Mouse (Mus musculus) inflammation-experienced regulatory T-cells (primary cell): Measurements from ENCODE around the gene Slc43a1. TPM values are rescaled to one million over a fixed set of nuclear protein-coding genes. Genes with fewer than 3 reads are reported as not detected.

ENCODE experiments used
- polyA plus RNA-seq, 2 experiments: library from polyadenylated mRNA; unstranded; fragments of 100-300 nt; shearing (Covaris generic); gene quantifications; one replicate each; pipeline ENCODE4 v1.2.1; 2017

The Slc43a1 gene
- polyA plus RNA-seq: 1 to 10 TPM; 1.3 to 3.9 TPM

GRCm38 (mm10) chr2:84838593-84838949 lies at the start of gene Slc43a1:
TSS of gene Slc43a1 (plus strand) at chr2:84838850.

DNA sequence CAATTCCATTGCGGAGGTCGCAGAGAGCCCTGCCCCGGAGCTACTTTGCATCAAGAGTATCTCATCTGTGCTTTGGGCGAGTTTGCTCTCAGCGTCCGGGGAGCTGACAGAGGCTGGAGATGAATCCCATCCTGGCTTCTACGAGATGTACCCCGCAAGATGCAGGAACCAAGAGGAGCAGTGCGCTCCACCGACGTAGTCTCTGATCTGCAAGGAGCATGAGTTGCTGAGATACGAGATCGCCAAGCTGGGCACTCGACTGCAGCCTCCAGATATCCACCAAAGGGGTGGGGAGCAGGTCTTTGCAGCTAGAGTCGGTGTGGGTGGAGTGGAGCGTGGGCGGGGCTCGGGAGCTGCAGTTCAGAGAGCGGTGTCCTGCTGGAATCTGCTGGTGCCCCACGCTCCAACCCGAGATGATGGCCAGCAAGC lies 40.1 kb upstream of the Slc43a1 start, which contains the start of gene Ube2l6:
Gene Ube2l6, plus strand, starts transcription at position 336 of the 429 bp plus-strand sequence.

GRCm38 (mm10) chr2:84822552-84822951 lies 16.1 kb upstream of the Slc43a1 start, which contains the start of gene Smtnl1:
TSS of gene Smtnl1 (minus strand) at chr2:84822652.

GRCm38 (mm10) chr2:84826488-84827282 lies 12.0 kb upstream of the Slc43a1 start, which contains the start of gene Timm10:
TSS of gene Timm10 (plus strand) at chr2:84826997.

GRCm38 (mm10) chr2:84886234-84886731 lies 47.6 kb downstream of the Slc43a1 start, which contains the start of gene Rtn4rl2:
TSS of gene Rtn4rl2 (minus strand) at chr2:84886710.

Other genes with a start within 250 kb of the Slc43a1 start
- 1 to 10 TPM in 1 of 2 experiments, not detected in 1; 1.3 TPM for gene Ctnnd1, start 188.1 kb upstream of the Slc43a1 start, polyA plus RNA-seq
- gene Btbd18, start 179.8 kb upstream of the Slc43a1 start, polyA plus RNA-seq: 1 to 10 TPM in 1 of 2 experiments, under 1 TPM in 1; 0.23 to 2.7 TPM
- 10 to 100 TPM; 75.6 to 81.6 TPM for gene Selenoh, start 168.1 kb upstream of the Slc43a1 start, polyA plus RNA-seq
- gene Gm28635, start 160.8 kb upstream of the Slc43a1 start, polyA plus RNA-seq: not detected
- gene Med19, start 160.4 kb upstream of the Slc43a1 start, polyA plus RNA-seq: 10 to 100 TPM; 38.9 to 41.3 TPM
- gene Tmx2, start 159.7 kb upstream of the Slc43a1 start, polyA plus RNA-seq: 100 to 1,000 TPM in 1 of 2 experiments, 10 to 100 TPM in 1; 98.7 to 114 TPM
- gene Zdhhc5, start 123.7 kb upstream of the Slc43a1 start, polyA plus RNA-seq: 10 to 100 TPM; 50.2 to 64.0 TPM
- 10 to 100 TPM; 52.6 to 66.0 TPM for gene Clp1, start 111.5 kb upstream of the Slc43a1 start, polyA plus RNA-seq
- gene Ypel4, start 104.8 kb upstream of the Slc43a1 start, polyA plus RNA-seq: 1 to 10 TPM in 1 of 2 experiments, under 1 TPM in 1; 0.70 to 3.7 TPM
- gene Gm19426, start 95.2 kb upstream of the Slc43a1 start, polyA plus RNA-seq: not detected
- 1 to 10 TPM in 1 of 2 experiments, not detected in 1; 1.2 TPM for gene Serping1, start 63.4 kb upstream of the Slc43a1 start, polyA plus RNA-seq
- gene Ube2l6, start 40.0 kb upstream of the Slc43a1 start, polyA plus RNA-seq: 10 to 100 TPM; 24.6 to 55.7 TPM
- under 1 TPM in 1 of 2 experiments, not detected in 1; 0.37 TPM for gene Smtnl1, start 16.2 kb upstream of the Slc43a1 start, polyA plus RNA-seq
- gene Timm10, start 11.9 kb upstream of the Slc43a1 start, polyA plus RNA-seq: 10 to 100 TPM; 28.3 to 30.9 TPM
- not detected for gene Rtn4rl2, start 47.9 kb downstream of the Slc43a1 start, polyA plus RNA-seq
- gene Slc43a3, start 97.7 kb downstream of the Slc43a1 start, polyA plus RNA-seq: 1 to 10 TPM; 4.8 to 9.5 TPM
- gene Prg2, start 141.6 kb downstream of the Slc43a1 start, polyA plus RNA-seq: not detected
- gene Prg3, start 149.4 kb downstream of the Slc43a1 start, polyA plus RNA-seq: under 1 TPM in 1 of 2 experiments, not detected in 1; 0.70 TPM
- 100 to 1,000 TPM; 176 to 195 TPM for gene Ssrp1, start 198.4 kb downstream of the Slc43a1 start, polyA plus RNA-seq
- gene P2rx3, start 198.6 kb downstream of the Slc43a1 start, polyA plus RNA-seq: 1 to 10 TPM; 1.1 to 5.1 TPM
- 10 to 100 TPM; 14.7 to 16.4 TPM for gene Tnks1bp1, start 209.2 kb downstream of the Slc43a1 start, polyA plus RNA-seq